Mouse (Mus musculus): ENCODE measurements around the gene Etnk1. TPM values are rescaled to one million over a fixed set of nuclear protein-coding genes. Genes with fewer than 3 reads are reported as not detected.
"Not testable (repeated sequence)": the region's sequence is repeated elsewhere in the genome, so short reads cannot be mapped to it uniquely, and the experiment has no call there.

The Etnk1 gene
- polyA plus RNA-seq, 1 experiment from 2014 or later, result 22.0 TPM

- under 1% methylated on average over 60 of the region's 60 CpGs for WGBS
- Histone ChIP-seq H3K27ac (replicated peaks) (peak overlapping the region; percentile 97), H3K4me1 (peaks cover 57% of the 10 kb centered on the region), H3K9me3 (no peaks in the 10 kb centered on the region), H3K36me3 (replicated peaks) (peaks cover 23% of the 10 kb centered on the region), H3K27me3 (replicated peaks; ENCODE audit: low read depth, poor library complexity, severe bottlenecking) (peaks cover 7% of the 10 kb centered on the region; the same call in 1 of the 2 replicates), H3K4me3 (peak overlapping the region; percentile 94)
- DNase-seq (ENCODE audit: low spot score), result no peak
These were observed 443 bp downstream of the Etnk1 start for GRCm38 (mm10) chr6:143167409-143167919.

- WGBS, result 39% methylated on average over 6 of the region's 6 CpGs
- peak overlapping the region; percentile 97 for H3K27ac ChIP-seq (replicated peaks)
These were observed 1.1 kb downstream of the Etnk1 start for GRCm38 (mm10) chr6:143167981-143168674.

GRCm38 (mm10) chr6:143169385-143169784, 2.4 kb downstream of the Etnk1 start:
- Histone ChIP-seq H3K4me3 (no peak overlapping the region; the same call in 1 of the 2 replicates), H3K4me1 (peaks cover 57% of the 10 kb centered on the region), H3K27ac (replicated peaks) (no peak overlapping the region), H3K36me3 (replicated peaks) (peaks cover 38% of the 10 kb centered on the region), H3K27me3 (replicated peaks; ENCODE audit: low read depth, poor library complexity, severe bottlenecking) (peaks cover 7% of the 10 kb centered on the region; the same call in 1 of the 2 replicates), H3K9me3 (no peaks in the 10 kb centered on the region)
- peak; percentile 5 for DNase-seq (ENCODE audit: low spot score)
- WGBS, result 88% methylated on average over 4 of the region's 4 CpGs

More at GRCm38 (mm10) chr6:143167981-143168674, 1.1 kb downstream of the Etnk1 start:
- Histone ChIP-seq H3K36me3 (replicated peaks) (peaks cover 29% of the 10 kb centered on the region), H3K4me3 (peak overlapping the region; percentile 94), H3K4me1 (peaks cover 54% of the 10 kb centered on the region), H3K27me3 (replicated peaks; ENCODE audit: low read depth, poor library complexity, severe bottlenecking) (peaks cover 7% of the 10 kb centered on the region; the same call in 1 of the 2 replicates), H3K9me3 (no peaks in the 10 kb centered on the region)
- DNase-seq (ENCODE audit: low spot score), result no peak

- no peak for DNase-seq (ENCODE audit: low spot score)
- peaks cover 38% of the 10 kb centered on the region for H3K36me3 ChIP-seq (replicated peaks)
- no peaks in the 10 kb centered on the region for H3K9me3 ChIP-seq
- no peak overlapping the region for H3K4me3 ChIP-seq
- 88% methylated on average over 4 of the region's 4 CpGs for WGBS
- peaks cover 66% of the 10 kb centered on the region for H3K4me1 ChIP-seq
- H3K27ac ChIP-seq (replicated peaks), result no peak overlapping the region
- peaks cover 7% of the 10 kb centered on the region; the same call in 1 of the 2 replicates for H3K27me3 ChIP-seq (replicated peaks; ENCODE audit: low read depth, poor library complexity, severe bottlenecking)
These were observed 3.3 kb downstream of the Etnk1 start for GRCm38 (mm10) chr6:143170166-143170960.

- peak; percentile 6 for DNase-seq (ENCODE audit: low spot score)
- peaks cover 38% of the 10 kb centered on the region for H3K36me3 ChIP-seq (replicated peaks)
- no peak overlapping the region for H3K27ac ChIP-seq (replicated peaks)
- peaks cover 3% of the 10 kb centered on the region; the same call in 1 of the 2 replicates for H3K27me3 ChIP-seq (replicated peaks; ENCODE audit: low read depth, poor library complexity, severe bottlenecking)
- H3K9me3 ChIP-seq, result no peaks in the 10 kb centered on the region
- H3K4me3 ChIP-seq, result no peak overlapping the region
- H3K4me1 ChIP-seq, result peaks cover 68% of the 10 kb centered on the region
- 91% methylated on average over 8 of the region's 8 CpGs for WGBS
These were observed 4.0 kb downstream of the Etnk1 start for GRCm38 (mm10) chr6:143171066-143171465.

- no peak for DNase-seq (ENCODE audit: low spot score)
- Histone ChIP-seq H3K27ac (replicated peaks) (no peak overlapping the region), H3K9me3 (no peaks in the 10 kb centered on the region), H3K4me1 (peaks cover 62% of the 10 kb centered on the region), H3K4me3 (no peak overlapping the region), H3K36me3 (replicated peaks) (peaks cover 38% of the 10 kb centered on the region), H3K27me3 (replicated peaks; ENCODE audit: low read depth, poor library complexity, severe bottlenecking) (no peaks in the 10 kb centered on the region)
- 74% methylated on average over 11 of the region's 11 CpGs for WGBS
These were observed 4.9 kb downstream of the Etnk1 start for GRCm38 (mm10) chr6:143171781-143172465.

GRCm38 (mm10) chr6:143172683-143173082, 5.7 kb downstream of the Etnk1 start:
- not testable (repeated sequence) for DNase-seq (ENCODE audit: low spot score); H3K9me3 ChIP-seq; H3K27me3 ChIP-seq (replicated peaks; ENCODE audit: low read depth, poor library complexity, severe bottlenecking); H3K4me3 ChIP-seq; H3K27ac ChIP-seq (replicated peaks)
- H3K4me1 ChIP-seq, result peaks cover 55% of the 10 kb centered on the region
- peaks cover 45% of the 10 kb centered on the region for H3K36me3 ChIP-seq (replicated peaks)
- WGBS, result 97% methylated on average over 4 of the region's 4 CpGs

GRCm38 (mm10) chr6:143174226-143174625, 7.2 kb downstream of the Etnk1 start:
- Histone ChIP-seq H3K9me3 (no peaks in the 10 kb centered on the region), H3K4me1 (peaks cover 40% of the 10 kb centered on the region), H3K4me3 (no peak overlapping the region), H3K36me3 (replicated peaks) (peaks cover 55% of the 10 kb centered on the region), H3K27me3 (replicated peaks; ENCODE audit: low read depth, poor library complexity, severe bottlenecking) (no peaks in the 10 kb centered on the region), H3K27ac (replicated peaks) (no peak overlapping the region)
- WGBS, result 93% methylated on average over 4 of the region's 4 CpGs
- no peak for DNase-seq (ENCODE audit: low spot score)

GRCm38 (mm10) chr6:143174906-143175656, 8.1 kb downstream of the Etnk1 start:
- Histone ChIP-seq H3K27ac (replicated peaks) (no peak overlapping the region), H3K36me3 (replicated peaks) (peaks cover 59% of the 10 kb centered on the region), H3K9me3 (no peaks in the 10 kb centered on the region), H3K4me1 (peaks cover 35% of the 10 kb centered on the region), H3K27me3 (replicated peaks; ENCODE audit: low read depth, poor library complexity, severe bottlenecking) (no peaks in the 10 kb centered on the region), H3K4me3 (no peak overlapping the region)
- WGBS, result 41% methylated on average over 3 of the region's 3 CpGs
- DNase-seq (ENCODE audit: low spot score), result peak; percentile 42

- Histone ChIP-seq H3K9me3 (no peaks in the 10 kb centered on the region), H3K4me3 (no peak overlapping the region), H3K27me3 (replicated peaks; ENCODE audit: low read depth, poor library complexity, severe bottlenecking) (no peaks in the 10 kb centered on the region), H3K4me1 (peaks cover 26% of the 10 kb centered on the region), H3K36me3 (replicated peaks) (peaks cover 63% of the 10 kb centered on the region), H3K27ac (replicated peaks) (no peak overlapping the region)
- no peak for DNase-seq (ENCODE audit: low spot score)
- 95% methylated on average over 9 of the region's 9 CpGs for WGBS
These were observed 9.1 kb downstream of the Etnk1 start for GRCm38 (mm10) chr6:143176076-143176475.

- Histone ChIP-seq H3K27me3 (replicated peaks; ENCODE audit: low read depth, poor library complexity, severe bottlenecking) (no peaks in the 10 kb centered on the region), H3K4me1 (peaks cover 22% of the 10 kb centered on the region), H3K27ac (replicated peaks) (no peak overlapping the region), H3K4me3 (no peak overlapping the region), H3K36me3 (replicated peaks) (peaks cover 63% of the 10 kb centered on the region), H3K9me3 (no peaks in the 10 kb centered on the region)
- WGBS, result 89% methylated on average over 9 of the region's 9 CpGs
- DNase-seq (ENCODE audit: low spot score), result no peak
These were observed 9.6 kb downstream of the Etnk1 start for GRCm38 (mm10) chr6:143176591-143176990.

Measured in embryonic facial prominence, embryonic 10.5 days (tissue).